Mouse (Mus musculus): ENCODE data around the gene Abhd11.

GRCm38 (mm10) chr5:134989166-134989565, 19.8 kb upstream of the Abhd11 start:
- TF ChIP-seq CTCF (IDR thresholded peaks at IDR 0.05; ENCODE audit: low read depth, low read length) (no peak), POLR2A (IDR thresholded peaks at IDR 0.05; ENCODE audit: borderline replicate concordance, low read depth, low read length) (no peak)
